Mouse (Mus musculus) myocyte (in vitro differentiated cells): ENCODE results near the gene Sdhb.

Experiments
- CEBPB ChIP-seq: IDR thresholded peaks from 2 replicates; pipeline ENCODE4 v1.6.1; 2011; ENCODE audit warnings: mild to moderate bottlenecking, moderate library complexity; ENCODE audit not compliant: poor library complexity, insufficient read depth, severe bottlenecking
- E2F4 ChIP-seq: IDR thresholded peaks from one replicate; pipeline ENCODE4 v1.6.1; 2011; ENCODE audit warnings: mild to moderate bottlenecking, control low read depth, moderate library complexity; ENCODE audit not compliant: insufficient read depth
- MAX ChIP-seq: IDR thresholded peaks from one replicate; pipeline ENCODE4 v1.6.1; 2011; ENCODE audit warnings: low read depth, mild to moderate bottlenecking, control low read depth
- MYOD1 ChIP-seq, 3 experiments: IDR thresholded peaks; one replicate each; pipeline ENCODE4 v1.6.1; 2011; ENCODE audit warnings: control low read depth in 2 of 3, low read depth in 2 of 3, mild to moderate bottlenecking in 2 of 3, moderate library complexity in 1 of 3; ENCODE audit not compliant: insufficient read length in 2 of 3, control insufficient read depth in 1 of 3
- POLR2A ChIP-seq: IDR thresholded peaks from one replicate; pipeline ENCODE4 v1.6.1; 2011; ENCODE audit warnings: low read depth, mild to moderate bottlenecking, control low read depth, moderate library complexity; ENCODE audit not compliant: insufficient read length
- REST ChIP-seq: IDR thresholded peaks from one replicate; pipeline ENCODE4 v1.6.1; 2011; ENCODE audit warnings: mild to moderate bottlenecking, control low read depth, moderate library complexity; ENCODE audit not compliant: insufficient read depth, insufficient read length
- SRF ChIP-seq: IDR thresholded peaks from one replicate; pipeline ENCODE4 v1.6.1; 2011; ENCODE audit warnings: low read depth; ENCODE audit not compliant: control insufficient read depth, insufficient read length
- TCF12 ChIP-seq: IDR thresholded peaks from one replicate; pipeline ENCODE4 v1.6.1; 2011; ENCODE audit warnings: mild to moderate bottlenecking, control low read depth; ENCODE audit not compliant: poor library complexity, insufficient read depth, severe bottlenecking
- TCF3 ChIP-seq: IDR thresholded peaks from one replicate; pipeline ENCODE4 v1.6.1; 2011; ENCODE audit warnings: low read depth, control low read depth; ENCODE audit not compliant: insufficient read length
- USF1 ChIP-seq: IDR thresholded peaks from one replicate; pipeline ENCODE4 v1.6.1; 2011; ENCODE audit warnings: low read depth, mild to moderate bottlenecking, control low read depth, moderate library complexity

GRCm38 (mm10) chr4:140963941-140964597 lies 3.1 kb downstream of the Sdhb start:
- TF ChIP-seq POLR2A (no peak), MAX (no peak), USF1 (no peak), SRF (no peak), CEBPB (no peak), MYOD1 (IDR thresholded peaks at IDR 0.05; ENCODE audit: control insufficient read depth in 1 of 3, insufficient read length in 2 of 3, low read depth in 2 of 3) (no peak), E2F4 (no peak), TCF3 (no peak), REST (no peak), TCF12 (no peak)
